In genomic region chr11:76291960-76292359, GRCm38 (mm10) we compare ENCODE assay signal across 10 mouse cellular contexts. TPM values are rescaled to one million over a fixed set of nuclear protein-coding genes. Genes with fewer than 3 reads are reported as not detected.
A peak's percentile ranks its signal among the peaks of the same experiment; 100 is the strongest.
DNase-seq lines count a peak whose midpoint lies in the region; ATAC-seq and TF ChIP-seq lines count a peak whose summit lies in the region.
"Had no signal": no experiment of that assay in that cellular context is flagged by ENCODE, and none has a peak within 500 bp of the region (broad histone marks: within the 10 kb centered on the region; RNA-seq: fewer than 3 reads in every experiment).

No protein-coding gene starts in this region.

- H3K9me3 ChIP-seq in heart, embryonic 15.5 days (replicated peaks), result no peaks in the 10 kb centered on the region
- no peaks in the 10 kb centered on the region for H3K9me3 ChIP-seq in intestine, postnatal 0 days (ENCODE audit: control insufficient read depth)

- H3K4me2 ChIP-seq in heart, embryonic 15.5 days, result peak overlapping the region; percentile 34
- H3K4me2 ChIP-seq in intestine, postnatal 0 days (replicated peaks; ENCODE audit: low read depth), result peak overlapping the region; percentile 24; the same call in 1 of the 2 replicates

- no peak overlapping the region for H3K4me3 ChIP-seq in heart, embryonic 15.5 days
- no peak overlapping the region for H3K4me3 ChIP-seq in spleen, adult 2 months (ENCODE audit: extremely low read depth, insufficient read depth, insufficient read length)
- H3K4me3 ChIP-seq in intestine, postnatal 0 days (ENCODE audit: low read depth, low read length), result no peak overlapping the region

- no peak overlapping the region for H3K9ac ChIP-seq in heart, embryonic 15.5 days
- no peak overlapping the region for H3K9ac ChIP-seq in intestine, postnatal 0 days (ENCODE audit: low read depth, low read length)

- TF ChIP-seq CTCF in spleen, adult 2 months (IDR thresholded peaks at IDR 0.05; ENCODE audit: extremely low read depth, insufficient read depth, insufficient read length, insufficient replicate concordance), result no peak
- TF ChIP-seq CTCF in intestine, postnatal 0 days (IDR thresholded peaks at IDR 0.05; ENCODE audit: low read depth), result no peak

- no peak for DNase-seq in heart, adult 8-10 months (ENCODE audit: low spot score)
- no peak for DNase-seq in spleen, adult 2 months (ENCODE audit: low read depth in 1 of 2, low spot score in 2 of 2)
- DNase-seq in spleen, postnatal 36 days (ENCODE audit: low spot score in 2 of 2), result no peak
- no peak for DNase-seq in adrenal gland, adult (ENCODE audit: inconsistent age in 2 of 2, low spot score in 1 of 2)
- DNase-seq: cerebellum, postnatal 36 days; layer of hippocampus, adult 9-11 months had no signal

- no peaks in the 10 kb centered on the region for H3K36me3 ChIP-seq in heart, embryonic 15.5 days
- H3K36me3 ChIP-seq in spleen, adult 2 months (ENCODE audit: control insufficient read depth, insufficient read depth, low read length), result no peaks in the 10 kb centered on the region
- H3K36me3 ChIP-seq in intestine, postnatal 0 days (ENCODE audit: control insufficient read depth, insufficient read depth), result no peaks in the 10 kb centered on the region

- no peaks in the 10 kb centered on the region for H3K27me3 ChIP-seq in heart, embryonic 15.5 days
- H3K27me3 ChIP-seq in spleen, adult 2 months (ENCODE audit: control insufficient read depth, insufficient read depth, low read length), result no peaks in the 10 kb centered on the region
- no peaks in the 10 kb centered on the region for H3K27me3 ChIP-seq in intestine, postnatal 0 days (replicated peaks; ENCODE audit: control insufficient read depth, insufficient read depth, low read length)

- peak overlapping the region; percentile 83 for H3K27ac ChIP-seq in heart, embryonic 15.5 days
- peak overlapping the region; percentile 33; the same call in 1 of the 2 replicates for H3K27ac ChIP-seq in spleen, adult 2 months (ENCODE audit: insufficient read depth, low read length)
- no peak overlapping the region for H3K27ac ChIP-seq in intestine, postnatal 0 days (ENCODE audit: low read depth, low read length)

- TF ChIP-seq POLR2A in spleen, adult 2 months (IDR thresholded peaks at IDR 0.05; ENCODE audit: low read depth, low read length), result no peak

- 34% methylated on average over 4 of the region's 4 CpGs for WGBS in heart, embryonic 15.5 days
- WGBS in spleen, adult 2 months, result 85% methylated on average over 4 of the region's 4 CpGs
- 75% methylated on average over 4 of the region's 4 CpGs for WGBS in intestine, postnatal 0 days

- no peak for ATAC-seq in heart, embryonic 15.5 days (replicated peaks; ENCODE audit: insufficient number of reproducible peaks, insufficient read depth, low FRiP score, low read depth)
- no peak for ATAC-seq in intestine, postnatal 0 days
- no peak for ATAC-seq in erythroblast, adult 5-6 weeks (replicated peaks; ENCODE audit: low FRiP score, poor library complexity, severe bottlenecking)
- no peak for ATAC-seq in cerebellum, adult (ENCODE audit: insufficient number of reproducible peaks, low FRiP score, low TSS enrichment)

- peaks cover 46% of the 10 kb centered on the region for H3K4me1 ChIP-seq in heart, embryonic 15.5 days (replicated peaks)
- no peaks in the 10 kb centered on the region for H3K4me1 ChIP-seq in spleen, adult 2 months (ENCODE audit: control insufficient read depth, insufficient read depth, insufficient read length)
- 0 out of 2 replicates have a peak, but pooled peaks cover 4% of the 10 kb centered on the region for H3K4me1 ChIP-seq in intestine, postnatal 0 days (replicated peaks; ENCODE audit: control insufficient read depth, insufficient read depth, low read length)

RNA-seq across cellular contexts. Expression of gene Glod4, which starts 48.4 kb away (rescaled TPM):
- polyA plus RNA-seq in heart, embryonic 15.5 days (2015; fragmentation: Nextera tagmentation; extraction: Ambion mirVana), result 111 and 116 TPM in 2 replicates
- total RNA-seq in heart, adult 8-10 months (2022), result 10 to 100 TPM; 38.8 to 46.4 (median 43.1) TPM
- 2.1 and 2.9 TPM in 2 replicates for polyA plus RNA-seq in spleen, adult 2 months (2012; rRNA removed)
- 68.9 and 77.2 TPM in 2 replicates for polyA plus RNA-seq in intestine, postnatal 0 days (2015; fragmentation: Nextera tagmentation; extraction: Ambion mirVana)
- total RNA-seq in erythroblast, adult 5-6 weeks (2015; ENCODE audit: low replicate concordance), result 12.1 and 31.5 TPM in 2 replicates
- 16.7 and 55.0 TPM in 2 replicates for total RNA-seq in erythroblast, adult 5-6 weeks (2017; ENCODE audit: low replicate concordance)

RNA-seq across cellular contexts. Expression of gene Mrm3, which starts 48.4 kb away (rescaled TPM):
- 22.7 and 24.8 TPM in 2 replicates for polyA plus RNA-seq in heart, embryonic 15.5 days (2015; fragmentation: Nextera tagmentation; extraction: Ambion mirVana)
- total RNA-seq in heart, adult 8-10 months (2022), result 10 to 100 TPM; 23.7 to 28.3 (median 26.3) TPM
- 2.7 and 3.6 TPM in 2 replicates for polyA plus RNA-seq in spleen, adult 2 months (2012; rRNA removed)
- 8.4 and 8.9 TPM in 2 replicates for polyA plus RNA-seq in intestine, postnatal 0 days (2015; fragmentation: Nextera tagmentation; extraction: Ambion mirVana)
- 2.7 and 4.2 TPM in 2 replicates for total RNA-seq in erythroblast, adult 5-6 weeks (2015; ENCODE audit: low replicate concordance)
- 3.2 and 4.7 TPM in 2 replicates for total RNA-seq in erythroblast, adult 5-6 weeks (2017; ENCODE audit: low replicate concordance)

Comparison
In these comparisons a context has a peak if more than half of its experiments do, and no peak if none do; other contexts are left out.
1. RNA of gene Glod4, which starts 48.4 kb away (polyA plus RNA-seq): 111 to 116 TPM in heart, embryonic 15.5 days and 68.9 to 77.2 TPM in intestine, postnatal 0 days; 2.1 to 2.9 TPM in spleen, adult 2 months; every median in the first group is over 10 times any median in the second.